Mouse (Mus musculus) macrophage (primary cell): ENCODE measurements around the gene Ankib1. TPM values are rescaled to one million over a fixed set of nuclear protein-coding genes. Genes with fewer than 3 reads are reported as not detected.
"Not testable (repeated sequence)": the region's sequence is repeated elsewhere in the genome, so short reads cannot be mapped to it uniquely, and the experiment has no call there.

ENCODE experiments used
- H3K27ac ChIP-seq: fragments of 350-480 bp; formaldehyde crosslinking; 2 replicates; pipeline ENCODE4 v1.9.0; 2021
- H3K36me3 ChIP-seq: fragments of 350-480 bp; formaldehyde crosslinking; 2 replicates; pipeline ENCODE4 v1.9.0; 2021; ENCODE audit errors: inconsistent target
- H3K4me3 ChIP-seq: fragments of 350-480 bp; formaldehyde crosslinking; 2 replicates; pipeline ENCODE4 v1.9.0; 2021; ENCODE audit errors: inconsistent target
- H3K79me2 ChIP-seq: fragments of 350-480 bp; formaldehyde crosslinking; 2 replicates; pipeline ENCODE4 v1.9.0; 2021; ENCODE audit errors: inconsistent target
- WGBS: methylation state at CpG from one replicate; pipeline ENCODE4 v1.1.7; 2026; ENCODE audit warnings: inconsistent platforms; ENCODE audit not compliant: missing documents; 5-methylcytosine and 5-hydroxymethylcytosine counted together
- polyA plus RNA-seq: library from polyadenylated mRNA; stranded (reverse); fragments of 250-400 nt; gene quantifications from 3 replicates; pipeline ENCODE4 v1.2.4, GENCODE M21; 2018; ENCODE audit warnings: inconsistent platforms

The Ankib1 gene
- polyA plus RNA-seq, 1 experiment from 2014 or later = 17.7 TPM

DNA sequence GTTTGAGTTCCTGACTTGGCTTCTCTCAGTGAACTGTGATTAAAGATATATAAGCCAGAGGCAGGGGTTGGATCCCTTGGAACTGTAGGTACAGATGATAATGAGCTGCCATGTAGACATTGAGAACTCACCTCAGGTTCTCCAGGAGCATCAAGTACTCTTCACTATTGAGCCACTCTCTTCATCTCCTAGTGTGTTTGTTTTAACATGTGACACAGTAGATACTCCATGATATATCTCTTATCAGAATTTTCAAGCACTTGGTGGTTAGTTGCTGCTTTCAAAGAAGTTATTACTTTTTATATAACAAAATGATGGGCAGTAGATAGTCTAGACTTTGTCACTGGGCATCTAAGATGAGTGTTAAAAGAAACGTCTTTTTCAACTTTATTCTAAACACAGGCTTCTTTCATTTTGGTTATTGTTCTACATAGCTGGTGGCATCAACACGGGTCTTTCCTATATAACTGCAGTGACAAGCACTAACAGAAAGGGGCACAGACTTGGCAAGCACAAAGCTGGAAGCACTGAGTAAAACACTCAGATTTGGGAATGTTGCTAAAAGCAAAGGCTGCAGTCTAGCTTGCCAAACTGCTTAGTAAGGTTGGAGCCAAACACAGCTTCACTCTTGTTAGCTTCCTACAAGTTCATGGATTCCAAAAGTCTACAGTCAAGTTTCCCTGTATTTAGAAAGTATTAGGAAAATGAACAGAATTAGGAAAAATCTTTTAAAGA is 18.6 kb downstream of the Ankib1 start:
- H3K36me3 ChIP-seq = no peaks in the 10 kb centered on the region
- WGBS = 96% methylated on average over 2 of the region's 2 CpGs
- peaks cover 90% of the 10 kb centered on the region for H3K79me2 ChIP-seq
- no peak overlapping the region for H3K27ac ChIP-seq
- no peak overlapping the region for H3K4me3 ChIP-seq

DNA sequence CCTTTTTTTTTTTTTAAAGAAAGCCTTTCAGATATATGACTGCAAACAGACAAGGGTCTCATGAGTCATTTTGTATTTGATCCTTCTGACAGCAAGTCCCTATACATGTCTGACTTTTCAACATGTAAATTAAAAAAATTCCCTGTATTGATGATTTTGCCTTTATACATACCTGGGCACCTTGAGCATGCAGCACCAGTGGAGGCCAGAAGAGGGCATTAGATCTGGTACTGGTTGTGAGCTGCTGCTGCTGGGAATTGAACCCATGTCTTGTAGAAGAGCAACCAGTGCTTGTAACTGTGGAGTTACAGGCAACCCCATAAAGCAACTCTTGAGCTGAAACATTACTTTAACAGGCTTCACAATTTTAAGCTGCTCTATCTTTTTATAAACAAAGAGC is 20.1 kb downstream of the Ankib1 start:
- no peaks in the 10 kb centered on the region for H3K36me3 ChIP-seq
- no peak overlapping the region for H3K4me3 ChIP-seq
- no peak overlapping the region for H3K27ac ChIP-seq
- peaks cover 93% of the 10 kb centered on the region for H3K79me2 ChIP-seq

DNA sequence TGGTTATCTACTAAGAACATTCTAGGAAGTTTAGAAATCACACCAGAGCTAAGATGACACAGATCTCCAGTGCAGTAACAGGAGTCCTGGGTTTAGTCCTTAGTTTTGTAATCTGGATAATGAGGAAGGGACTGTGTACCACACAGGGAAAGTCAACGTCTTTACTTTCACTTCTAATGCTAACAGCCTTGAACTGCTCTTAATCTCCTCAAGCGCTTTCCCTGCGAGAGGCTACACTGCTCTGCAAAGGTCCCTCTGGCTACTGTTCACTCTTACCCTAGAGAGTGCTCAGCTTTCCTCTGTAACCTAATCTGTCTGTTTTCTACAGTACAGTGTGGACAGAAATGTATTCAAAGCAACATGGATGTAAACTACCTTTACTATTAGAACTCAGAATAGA is 30.7 kb downstream of the Ankib1 start:
- 0 out of 2 replicates have a peak, but pooled peaks cover 4% of the 10 kb centered on the region for H3K36me3 ChIP-seq
- 30% methylated on average over 3 of the region's 3 CpGs for WGBS
- H3K27ac ChIP-seq = no peak overlapping the region
- no peak overlapping the region; the same call in 1 of the 2 replicates for H3K4me3 ChIP-seq
- H3K79me2 ChIP-seq = peaks cover 34% of the 10 kb centered on the region

DNA sequence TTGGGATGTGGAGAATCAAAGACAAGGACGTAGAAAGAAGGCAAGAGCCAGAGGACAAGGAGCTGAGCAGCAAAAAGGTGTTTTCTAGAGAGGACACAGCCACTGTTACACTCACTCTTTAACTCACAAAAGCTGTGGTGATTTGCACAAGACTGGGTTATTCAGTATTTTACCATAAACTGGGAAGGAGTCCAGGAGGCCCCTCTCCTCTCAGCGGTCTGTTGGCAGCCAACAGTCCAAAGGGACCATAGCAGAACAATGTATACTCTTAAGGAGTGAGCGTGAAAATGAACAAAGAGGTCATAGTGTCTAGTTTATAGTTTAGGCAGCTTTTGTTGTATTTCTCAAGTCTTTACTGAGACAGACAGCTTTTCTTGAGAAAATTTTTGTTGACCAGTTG is 31.2 kb downstream of the Ankib1 start:
- 0 out of 2 replicates have a peak, but pooled peaks cover 4% of the 10 kb centered on the region for H3K36me3 ChIP-seq
- peaks cover 29% of the 10 kb centered on the region for H3K79me2 ChIP-seq
- 73% methylated on average over 3 of the region's 3 CpGs for WGBS
- no peak overlapping the region for H3K4me3 ChIP-seq
- no peak overlapping the region for H3K27ac ChIP-seq

DNA sequence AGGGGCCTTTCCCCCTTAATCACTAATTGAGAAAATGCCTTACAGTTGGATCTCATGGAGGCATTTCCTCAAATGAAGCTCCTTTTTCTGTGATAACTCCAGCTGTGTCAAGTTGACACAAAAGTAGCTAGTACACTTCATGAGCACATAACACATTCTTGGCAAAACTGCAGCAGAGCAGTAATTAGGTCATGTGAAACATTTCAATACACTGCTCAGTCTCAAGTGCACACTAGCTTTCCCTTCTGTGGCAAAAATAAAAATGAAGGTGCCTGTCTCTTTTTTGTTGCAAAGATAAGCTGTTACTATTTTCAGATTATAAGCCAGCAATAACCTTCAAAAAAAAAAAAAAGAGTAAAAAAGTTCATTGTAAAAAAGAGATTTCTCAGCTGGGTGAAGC is 52.2 kb downstream of the Ankib1 start:
- H3K36me3 ChIP-seq = peaks cover 14% of the 10 kb centered on the region
- H3K79me2 ChIP-seq, H3K27ac ChIP-seq, H3K4me3 ChIP-seq: not testable (repeated sequence)

DNA sequence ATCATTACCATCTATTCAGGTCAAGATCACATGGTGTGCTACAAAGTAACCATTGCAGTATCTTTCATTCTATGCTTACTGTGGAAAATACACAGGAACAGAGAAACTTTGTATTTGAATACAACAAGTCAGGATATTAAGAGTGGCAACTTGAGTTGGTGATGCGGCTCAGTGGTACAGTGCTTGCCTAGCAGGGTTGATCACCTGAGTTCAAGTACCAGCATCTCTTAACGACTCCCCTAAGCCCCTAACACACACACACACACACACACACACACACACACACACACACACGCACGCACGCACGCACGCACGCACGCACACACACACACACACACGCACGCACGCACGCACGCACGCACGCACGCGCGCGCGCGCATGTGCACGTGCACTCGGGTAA is 69.9 kb downstream of the Ankib1 start:
- not testable (repeated sequence) for H3K79me2 ChIP-seq, H3K4me3 ChIP-seq, H3K27ac ChIP-seq
- 96% methylated on average over 3 of the region's 24 CpGs for WGBS
- peaks cover 24% of the 10 kb centered on the region for H3K36me3 ChIP-seq

DNA sequence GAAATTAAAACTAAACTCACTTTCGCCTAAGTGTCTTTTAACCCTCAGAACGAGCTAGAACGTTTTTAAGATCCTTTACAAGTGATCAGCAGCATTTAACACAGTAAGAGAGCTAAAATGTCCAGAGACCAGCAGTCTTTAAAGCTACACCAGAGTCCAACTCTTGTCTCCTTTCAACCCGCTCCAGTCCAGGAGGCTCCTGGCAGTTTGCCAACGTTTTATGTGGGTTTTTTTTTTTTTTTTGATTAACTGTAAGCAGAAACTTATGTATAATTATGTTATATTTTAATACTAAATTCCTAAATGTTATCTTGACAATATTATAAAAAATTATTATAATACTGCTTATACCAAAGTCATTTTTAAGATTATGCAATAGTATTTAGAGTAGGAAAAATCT is 73.9 kb downstream of the Ankib1 start:
- Histone ChIP-seq H3K4me3 (no peak overlapping the region), H3K36me3 (peaks cover 39% of the 10 kb centered on the region), H3K27ac (no peak overlapping the region), H3K79me2 (no peaks in the 10 kb centered on the region)
- 96% methylated on average over 5 of the region's 5 CpGs for WGBS

DNA sequence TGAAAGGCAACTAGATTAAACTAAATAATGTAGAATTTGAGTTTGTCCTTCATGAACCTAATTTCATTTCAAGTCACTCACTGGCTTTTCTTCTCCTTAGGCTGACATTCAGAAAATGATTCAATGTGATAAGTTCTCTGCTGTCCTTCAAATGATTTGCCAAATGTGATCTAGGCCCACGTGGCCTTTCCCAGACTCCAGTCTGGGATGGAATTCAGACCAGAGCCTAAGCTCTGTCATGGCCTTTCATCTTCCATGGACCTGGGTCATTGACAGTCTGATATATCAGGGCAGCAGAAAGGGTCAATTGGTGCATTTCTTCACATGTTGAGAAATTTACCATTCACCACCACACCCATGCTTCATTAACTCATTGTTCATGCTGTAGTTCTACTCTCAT is 77.2 kb downstream of the Ankib1 start:
- peaks cover 33% of the 10 kb centered on the region for H3K36me3 ChIP-seq
- H3K27ac ChIP-seq = no peak overlapping the region
- H3K4me3 ChIP-seq = no peak overlapping the region
- 100% methylated on average over 1 of the region's 1 CpGs for WGBS
- no peaks in the 10 kb centered on the region for H3K79me2 ChIP-seq

DNA sequence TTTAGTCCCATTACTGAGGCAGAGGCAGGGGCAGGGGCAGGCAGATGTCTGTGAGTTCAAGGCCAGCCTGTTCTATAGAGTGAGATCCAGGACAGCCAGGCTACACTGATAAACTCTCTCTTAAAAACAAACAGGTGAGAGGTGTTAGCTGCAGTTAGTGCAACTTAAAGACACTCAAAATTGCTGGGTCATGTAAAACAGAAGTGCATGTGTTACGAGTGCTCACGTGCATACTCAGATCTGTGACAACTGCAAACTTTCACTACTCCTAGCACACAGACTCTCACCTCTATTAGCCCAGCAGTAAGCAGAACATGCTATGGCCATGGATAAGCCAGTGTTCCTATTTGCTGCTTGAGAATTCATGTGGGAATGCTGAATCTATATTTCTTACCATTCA is 79.3 kb downstream of the Ankib1 start:
- no peaks in the 10 kb centered on the region for H3K79me2 ChIP-seq
- peaks cover 46% of the 10 kb centered on the region for H3K36me3 ChIP-seq
- H3K27ac ChIP-seq = no peak overlapping the region
- WGBS = 97% methylated on average over 2 of the region's 2 CpGs
- H3K4me3 ChIP-seq = no peak overlapping the region

DNA sequence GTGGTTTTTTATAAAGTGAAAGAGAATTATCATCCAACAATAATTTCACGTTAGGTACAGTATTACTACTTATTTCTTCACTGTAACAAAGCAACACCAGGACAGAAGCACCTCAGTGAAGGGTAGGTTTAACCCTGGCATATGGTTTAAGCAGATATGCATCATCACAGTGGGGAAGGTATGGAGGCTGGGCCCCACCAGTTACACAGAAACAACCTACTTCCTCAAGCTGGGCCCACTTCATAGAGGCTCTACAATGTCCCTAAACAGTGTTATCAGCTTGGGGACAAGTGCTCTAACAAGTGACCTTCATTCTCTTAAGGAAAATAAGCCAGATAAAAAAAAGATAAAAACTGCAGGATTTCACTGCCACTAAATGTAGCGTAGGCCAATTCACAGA is 79.9 kb downstream of the Ankib1 start:
- peaks cover 43% of the 10 kb centered on the region for H3K36me3 ChIP-seq
- WGBS = 83% methylated on average over 2 of the region's 2 CpGs
- H3K4me3 ChIP-seq = no peak overlapping the region
- no peaks in the 10 kb centered on the region for H3K79me2 ChIP-seq
- H3K27ac ChIP-seq = no peak overlapping the region

DNA sequence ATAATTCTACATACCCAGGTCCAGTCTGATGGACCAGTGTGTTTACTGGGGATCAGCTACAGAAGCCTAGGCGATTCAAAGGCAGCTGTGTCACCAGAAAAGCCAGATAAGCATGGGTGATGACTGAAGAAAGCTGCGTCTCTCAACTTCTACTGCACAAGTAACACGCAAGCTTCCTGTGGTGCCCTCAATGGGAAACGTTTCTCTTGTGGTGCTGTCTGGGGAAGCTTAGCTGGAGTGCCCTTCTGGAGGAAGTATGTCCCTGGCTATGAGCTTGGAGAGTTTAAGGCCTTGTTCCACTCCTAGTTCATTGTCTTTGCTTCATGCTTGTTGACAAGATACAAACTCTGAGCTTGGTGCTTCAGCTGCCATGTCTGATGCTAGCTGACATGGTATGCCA is 83.4 kb downstream of the Ankib1 start:
- Histone ChIP-seq H3K4me3 (no peak overlapping the region), H3K36me3 (peaks cover 24% of the 10 kb centered on the region; the same call in 1 of the 2 replicates), H3K27ac (no peak overlapping the region), H3K79me2 (no peaks in the 10 kb centered on the region)
- 57% methylated on average over 4 of the region's 4 CpGs for WGBS

DNA sequence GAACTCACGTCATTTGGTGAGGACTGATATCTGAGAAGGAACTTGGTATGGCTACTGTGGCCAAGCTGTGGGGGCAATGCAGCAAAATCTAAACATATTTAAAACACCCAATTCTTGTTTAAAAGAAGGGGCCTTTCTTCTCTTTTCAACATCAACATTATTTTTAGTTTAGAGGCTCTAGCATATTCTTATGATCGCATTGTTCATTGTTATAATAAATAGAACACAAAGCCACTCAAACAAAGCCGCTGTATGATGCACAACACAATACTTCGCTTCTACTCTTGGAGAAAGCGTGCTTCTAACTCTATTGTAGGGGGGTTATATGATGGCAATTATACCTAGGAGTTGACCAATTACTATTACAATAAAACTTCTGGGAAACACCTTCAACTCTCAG is 86.9 kb downstream of the Ankib1 start:
- no peaks in the 10 kb centered on the region for H3K79me2 ChIP-seq
- WGBS = 96% methylated on average over 5 of the region's 5 CpGs
- H3K27ac ChIP-seq = no peak overlapping the region
- H3K4me3 ChIP-seq = no peak overlapping the region
- H3K36me3 ChIP-seq = peaks cover 25% of the 10 kb centered on the region; the same call in 1 of the 2 replicates

DNA sequence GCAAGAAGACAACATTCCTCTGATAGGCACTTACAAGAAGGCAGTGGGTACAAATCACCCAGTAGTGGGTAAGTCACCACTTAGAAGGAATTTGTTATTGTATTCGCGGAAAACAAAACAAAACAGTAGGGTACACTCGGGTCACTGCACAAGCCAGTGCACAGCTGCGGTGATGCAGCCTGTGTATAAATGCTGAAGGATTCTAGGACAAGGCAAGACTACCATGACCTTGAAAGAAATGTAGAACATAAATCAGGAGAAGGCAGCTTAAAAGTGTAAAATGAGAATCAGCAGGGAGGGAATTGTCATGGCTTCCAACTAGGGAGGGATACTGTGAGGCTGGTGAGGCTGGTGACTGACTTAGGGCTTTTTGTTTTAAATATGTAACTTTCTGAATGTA is 100.5 kb downstream of the Ankib1 start:
- 96% methylated on average over 4 of the region's 4 CpGs for WGBS
- H3K36me3 ChIP-seq = peaks cover 45% of the 10 kb centered on the region
- no peak overlapping the region for H3K27ac ChIP-seq

DNA sequence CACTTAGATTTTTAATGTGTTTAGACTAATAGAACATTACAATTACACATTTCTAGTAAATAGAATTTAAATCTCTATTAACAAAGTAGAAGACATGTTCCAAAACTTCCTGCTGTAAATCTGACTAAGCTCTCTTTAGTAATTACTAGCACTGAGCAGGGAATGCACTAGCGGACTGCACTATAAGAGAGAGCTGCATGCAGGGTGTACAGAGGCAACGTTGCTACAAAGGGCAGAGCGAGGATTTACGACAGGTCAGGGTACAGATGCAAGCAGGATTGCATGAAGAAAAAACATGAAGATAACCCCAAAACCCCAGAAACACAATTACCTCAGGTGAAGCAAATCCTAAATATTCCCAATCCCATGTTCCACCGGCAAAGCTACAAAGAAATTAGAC is 102.7 kb downstream of the Ankib1 start:
- Histone ChIP-seq H3K79me2 (no peaks in the 10 kb centered on the region), H3K36me3 (peaks cover 44% of the 10 kb centered on the region), H3K4me3 (no peak overlapping the region), H3K27ac (no peak overlapping the region)
- WGBS = 97% methylated on average over 5 of the region's 5 CpGs

More for the DNA sequence above, 100.5 kb downstream of the Ankib1 start:
- Histone ChIP-seq H3K4me3 (no peak overlapping the region), H3K79me2 (no peaks in the 10 kb centered on the region)

DNA sequence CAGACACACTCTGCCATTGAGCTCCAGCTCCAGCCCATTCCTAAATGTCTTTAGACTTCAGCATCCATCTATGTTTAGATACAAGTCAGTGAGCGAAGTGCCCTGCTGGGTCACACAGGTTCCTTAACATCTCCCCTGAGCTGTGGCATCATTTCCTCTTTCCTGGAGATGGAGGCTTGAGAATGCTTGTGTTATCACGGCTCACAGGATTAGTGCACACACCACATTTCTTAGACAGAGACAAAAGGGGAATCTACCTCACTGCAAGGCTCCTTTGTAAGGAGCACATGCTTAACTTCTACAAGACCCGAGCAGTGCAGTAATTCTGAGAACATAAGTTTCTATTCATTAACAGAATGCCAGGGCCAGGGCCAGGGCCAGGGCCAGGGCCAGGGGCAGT is 106.7 kb downstream of the Ankib1 start:
- Histone ChIP-seq H3K36me3 (peaks cover 52% of the 10 kb centered on the region), H3K27ac (no peak overlapping the region), H3K4me3 (no peak overlapping the region), H3K79me2 (no peaks in the 10 kb centered on the region)
- WGBS = 72% methylated on average over 3 of the region's 3 CpGs

DNA sequence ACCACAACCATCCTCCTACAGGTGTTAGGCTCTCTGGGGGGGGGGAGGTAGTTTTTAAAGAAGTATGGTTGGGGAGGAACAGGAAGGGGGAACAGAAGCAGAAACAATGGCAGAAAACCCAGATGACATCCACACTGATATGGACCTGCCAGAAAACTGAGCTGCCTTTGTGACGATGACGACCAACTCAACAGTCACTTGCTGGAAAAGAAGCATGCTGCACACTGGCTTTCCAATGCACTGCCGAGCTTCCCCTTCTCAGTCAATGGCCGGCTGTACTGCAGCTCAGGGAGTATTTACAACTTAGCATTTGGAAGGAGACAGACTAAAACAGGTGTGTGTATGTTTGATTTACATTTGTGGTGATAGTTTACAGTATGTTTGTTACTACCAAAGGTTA is 107.5 kb downstream of the Ankib1 start:
- H3K4me3 ChIP-seq = no peak overlapping the region
- H3K27ac ChIP-seq = no peak overlapping the region
- no peaks in the 10 kb centered on the region for H3K79me2 ChIP-seq
- H3K36me3 ChIP-seq = peaks cover 47% of the 10 kb centered on the region
- 71% methylated on average over 4 of the region's 4 CpGs for WGBS
